Mouse (Mus musculus) gastrocnemius, adult 2 months (tissue): Measurements from ENCODE around the gene Dolk. TPM values are rescaled to one million over a fixed set of nuclear protein-coding genes. Genes with fewer than 3 reads are reported as not detected.
A peak's percentile ranks its signal among the peaks of the same experiment; 100 is the strongest.

Experiments used
- DNase-seq: peaks from one replicate; pipeline ENCODE4 v3.0.0; 2022
- H3K27ac ChIP-seq: fragments of 200-600 bp; 2 replicates; pipeline ENCODE4 v1.8.1; 2022; ENCODE audit warnings: mild to moderate bottlenecking
- H3K4me3 ChIP-seq: fragments of 200-600 bp; 2 replicates; pipeline ENCODE4 v1.8.1; 2022; ENCODE audit warnings: mild to moderate bottlenecking, moderate library complexity
- CTCF ChIP-seq: fragments of 200-600 bp; IDR thresholded peaks from 2 replicates; pipeline ENCODE4 v1.8.1; 2022; ENCODE audit warnings: antibody characterized with exemption, mild to moderate bottlenecking, moderate library complexity
- intact Hi-C: fragments of 180-260 bp; cut with DNase I; formaldehyde crosslinking; loops from one replicate; pipeline ENCODE4 v1.15.1; 2025
- long read RNA-seq, 2 experiments: library from polyadenylated mRNA; stranded (forward); transcript quantifications; one replicate each; pipeline ENCODE4 v2.0.0; 2021
- total RNA-seq, 2 experiments: library from RNA; stranded (reverse); gene quantifications; 2 replicates each; pipeline ENCODE4 v1.2.3; 2021

The Dolk gene
- 10 to 100 TPM; 20.2 to 21.0 TPM for total RNA-seq
- long read RNA-seq, experiment 1, transcript Dolk-201 (1 exons, 2,104 nt) = major isoform, 55 of 55 reads
- long read RNA-seq, experiment 1, partial matches to known transcripts = 0 of 55 reads
- long read RNA-seq, experiment 1, other reads (novel, unspliced or antisense) = 0 of 55 reads
- long read RNA-seq, experiment 2, transcript Dolk-201 (1 exons, 2,104 nt) = major isoform, 48 of 48 reads
- long read RNA-seq, experiment 2, partial matches to known transcripts = 0 of 48 reads
- long read RNA-seq, experiment 2, other reads (novel, unspliced or antisense) = 0 of 48 reads

- TF ChIP-seq CTCF = no peak
- DNase-seq = peak; percentile 98
- Histone ChIP-seq H3K27ac (peak within 1 kb of the TSS; percentile 92), H3K4me3 (peak within 1 kb of the TSS; percentile 99)
- intact Hi-C loops = loop anchor here (5.0 kb wide), 1 partner anchor 71 kb away; the partner anchor contains the start of gene Sh3glb2
Observed at GRCm38 (mm10) chr2:30286192-30287026, at the start of gene Dolk, which contains the start of gene Nup188. Gene Dolk, minus strand, starts transcription at chr2:30286334. Gene Nup188, plus strand, starts transcription at chr2:30286397.

GRCm38 (mm10) chr2:30335324-30335723, 49.2 kb upstream of the Dolk start:
- Histone ChIP-seq H3K4me3 (no peak overlapping the region), H3K27ac (no peak overlapping the region)
- TF ChIP-seq CTCF = no peak
- intact Hi-C loops = no loop called here
- no peak for DNase-seq

GRCm38 (mm10) chr2:30328791-30329190, 42.7 kb upstream of the Dolk start:
- no peak for DNase-seq
- no peak overlapping the region for H3K4me3 ChIP-seq
- no peak for TF ChIP-seq CTCF
- no peak overlapping the region for H3K27ac ChIP-seq
- intact Hi-C loops = no loop called here

- peak overlapping the region; percentile 72 for H3K27ac ChIP-seq
- H3K4me3 ChIP-seq = no peak overlapping the region
- TF ChIP-seq CTCF = no peak
- intact Hi-C loops = no loop called here
- no peak for DNase-seq
Observed at GRCm38 (mm10) chr2:30327276-30327675, 41.1 kb upstream of the Dolk start.

- TF ChIP-seq CTCF = no peak
- intact Hi-C loops = no loop called here
- no peak for DNase-seq
Observed at GRCm38 (mm10) chr2:30325296-30325695, 39.2 kb upstream of the Dolk start.

GRCm38 (mm10) chr2:30323111-30323510, 37.0 kb upstream of the Dolk start:
- no peak for DNase-seq
- intact Hi-C loops = no loop called here
- no peak for TF ChIP-seq CTCF
- H3K4me3 ChIP-seq = no peak overlapping the region
- no peak overlapping the region for H3K27ac ChIP-seq

More at GRCm38 (mm10) chr2:30325296-30325695, 39.2 kb upstream of the Dolk start:
- H3K27ac ChIP-seq = no peak overlapping the region
- no peak overlapping the region for H3K4me3 ChIP-seq

- intact Hi-C loops = no loop called here
Observed at GRCm38 (mm10) chr2:30319260-30319659, 33.1 kb upstream of the Dolk start.

GRCm38 (mm10) chr2:30316955-30317354, 30.8 kb upstream of the Dolk start:
- intact Hi-C loops = no loop called here
- no peak for TF ChIP-seq CTCF

More at GRCm38 (mm10) chr2:30319260-30319659, 33.1 kb upstream of the Dolk start:
- DNase-seq = no peak
- no peak for TF ChIP-seq CTCF
- Histone ChIP-seq H3K4me3 (no peak overlapping the region), H3K27ac (no peak overlapping the region)

GRCm38 (mm10) chr2:30316136-30316535, 30.0 kb upstream of the Dolk start:
- intact Hi-C loops = no loop called here
- H3K4me3 ChIP-seq = no peak overlapping the region
- no peak overlapping the region for H3K27ac ChIP-seq
- TF ChIP-seq CTCF = no peak
- DNase-seq = no peak

More at GRCm38 (mm10) chr2:30316955-30317354, 30.8 kb upstream of the Dolk start:
- Histone ChIP-seq H3K27ac (no peak overlapping the region), H3K4me3 (no peak overlapping the region)
- no peak for DNase-seq

GRCm38 (mm10) chr2:30311481-30311880, 25.3 kb upstream of the Dolk start:
- no peak for TF ChIP-seq CTCF
- H3K4me3 ChIP-seq = no peak overlapping the region
- intact Hi-C loops = no loop called here
- DNase-seq = no peak
- no peak overlapping the region for H3K27ac ChIP-seq

GRCm38 (mm10) chr2:30309351-30309750, 23.2 kb upstream of the Dolk start:
- Histone ChIP-seq H3K27ac (no peak overlapping the region), H3K4me3 (no peak overlapping the region)
- no peak for TF ChIP-seq CTCF
- intact Hi-C loops = no loop called here
- no peak for DNase-seq

- no peak overlapping the region for H3K4me3 ChIP-seq
- no peak overlapping the region for H3K27ac ChIP-seq
- no peak for TF ChIP-seq CTCF
- no peak for DNase-seq
- intact Hi-C loops = no loop called here
Observed at GRCm38 (mm10) chr2:30306087-30306486, 20.0 kb upstream of the Dolk start.

- DNase-seq = no peak
- no peak for TF ChIP-seq CTCF
- intact Hi-C loops = no loop called here
- Histone ChIP-seq H3K27ac (no peak overlapping the region), H3K4me3 (no peak overlapping the region)
Observed at GRCm38 (mm10) chr2:30299966-30300365, 13.8 kb upstream of the Dolk start.
